Mouse (Mus musculus) E14TG2a.4 (cell line): ENCODE results near the gene Snapc5.

Source experiments
- H3K27me3 ChIP-seq: 2 replicates; pipeline ENCODE4 v1.6.1; 2014; ENCODE audit warnings: low read length, control low read depth; ENCODE audit not compliant: insufficient read depth
- H3K36me3 ChIP-seq: 2 replicates; pipeline ENCODE4 v1.6.1; 2014; ENCODE audit warnings: low read length, control low read depth; ENCODE audit not compliant: insufficient read depth
- H3K4me1 ChIP-seq: replicated peaks from 2 replicates; pipeline ENCODE4 v1.6.1; 2014; ENCODE audit warnings: low read depth, low read length, control low read depth
- H3K4me3 ChIP-seq: replicated peaks from 2 replicates; pipeline ENCODE4 v1.5.1; 2014; ENCODE audit warnings: mild to moderate bottlenecking, low read length
- H3K9me3 ChIP-seq: 2 replicates; pipeline ENCODE4 v1.6.1; 2014; ENCODE audit warnings: low read length, control low read depth
- CTCF ChIP-seq: conservative IDR thresholded peaks from 2 replicates; pipeline ENCODE4 v1.5.1; 2014; ENCODE audit warnings: low read length
- NANOG ChIP-seq: IDR thresholded peaks from 2 replicates; pipeline ENCODE4 v1.6.1; 2014; ENCODE audit warnings: borderline replicate concordance, low read length, mixed read lengths
- POU5F1 ChIP-seq: IDR thresholded peaks from 2 replicates; pipeline ENCODE4 v1.6.1; 2014; ENCODE audit warnings: low read length, borderline replicate concordance

Snapc5 gene

GRCm38 (mm10) chr9:64207509-64208084, 28.5 kb downstream of the Snapc5 start:
- Histone ChIP-seq H3K4me1 (peaks cover 38% of the 10 kb centered on the region), H3K27me3 (no peaks in the 10 kb centered on the region), H3K36me3 (peaks cover 97% of the 10 kb centered on the region), H3K9me3 (no peaks in the 10 kb centered on the region), H3K4me3 (no peak overlapping the region)
- TF ChIP-seq POU5F1 (no peak), NANOG (no peak), CTCF (no peak)

- peaks cover 76% of the 10 kb centered on the region for H3K36me3 ChIP-seq
These were observed 35.4 kb downstream of the Snapc5 start for GRCm38 (mm10) chr9:64214452-64214851.

GRCm38 (mm10) chr9:64216090-64216489, 37.0 kb downstream of the Snapc5 start:
- H3K4me3 ChIP-seq = no peak overlapping the region
- TF ChIP-seq CTCF (no peak), NANOG (no peak), POU5F1 (no peak)
- H3K36me3 ChIP-seq = peaks cover 60% of the 10 kb centered on the region
- no peaks in the 10 kb centered on the region for H3K9me3 ChIP-seq
- no peaks in the 10 kb centered on the region for H3K27me3 ChIP-seq
- peaks cover 77% of the 10 kb centered on the region for H3K4me1 ChIP-seq

More at GRCm38 (mm10) chr9:64214452-64214851, 35.4 kb downstream of the Snapc5 start:
- Histone ChIP-seq H3K4me1 (peaks cover 61% of the 10 kb centered on the region), H3K9me3 (no peaks in the 10 kb centered on the region), H3K4me3 (peak overlapping the region; percentile 32; the same call in 1 of the 2 replicates), H3K27me3 (no peaks in the 10 kb centered on the region)
- TF ChIP-seq NANOG (no peak), CTCF (no peak), POU5F1 (no peak)

- TF ChIP-seq CTCF = no peak
- TF ChIP-seq POU5F1 = no peak
- TF ChIP-seq NANOG = no peak
- Histone ChIP-seq H3K9me3 (no peaks in the 10 kb centered on the region), H3K27me3 (no peaks in the 10 kb centered on the region), H3K4me1 (peaks cover 83% of the 10 kb centered on the region), H3K36me3 (peaks cover 55% of the 10 kb centered on the region), H3K4me3 (no peak overlapping the region)
These were observed 37.6 kb downstream of the Snapc5 start for GRCm38 (mm10) chr9:64216641-64217040.

GRCm38 (mm10) chr9:64217887-64218286, 38.8 kb downstream of the Snapc5 start:
- Histone ChIP-seq H3K27me3 (no peaks in the 10 kb centered on the region), H3K4me1 (peaks cover 91% of the 10 kb centered on the region), H3K4me3 (no peak overlapping the region), H3K9me3 (no peaks in the 10 kb centered on the region), H3K36me3 (peaks cover 54% of the 10 kb centered on the region)
- TF ChIP-seq POU5F1 (no peak), NANOG (no peak), CTCF (no peak)

- Histone ChIP-seq H3K4me1 (peaks cover 96% of the 10 kb centered on the region), H3K27me3 (no peaks in the 10 kb centered on the region), H3K9me3 (no peaks in the 10 kb centered on the region), H3K36me3 (peaks cover 50% of the 10 kb centered on the region), H3K4me3 (no peak overlapping the region; the same call in 1 of the 2 replicates)
- TF ChIP-seq CTCF (no peak), POU5F1 (no peak), NANOG (no peak)
These were observed 40.2 kb downstream of the Snapc5 start for GRCm38 (mm10) chr9:64219305-64219704.

- H3K4me3 ChIP-seq = peak overlapping the region; percentile 43
- TF ChIP-seq CTCF = no peak
- TF ChIP-seq NANOG = no peak
- no peak for TF ChIP-seq POU5F1
These were observed 40.8 kb downstream of the Snapc5 start for GRCm38 (mm10) chr9:64219772-64220420.

GRCm38 (mm10) chr9:64220603-64221002, 41.5 kb downstream of the Snapc5 start:
- TF ChIP-seq NANOG = no peak
- no peak for TF ChIP-seq POU5F1
- TF ChIP-seq CTCF = no peak

More at GRCm38 (mm10) chr9:64219772-64220420, 40.8 kb downstream of the Snapc5 start:
- Histone ChIP-seq H3K4me1 (peaks cover 96% of the 10 kb centered on the region), H3K27me3 (no peaks in the 10 kb centered on the region), H3K9me3 (no peaks in the 10 kb centered on the region), H3K36me3 (peaks cover 50% of the 10 kb centered on the region)

GRCm38 (mm10) chr9:64221480-64221879, 42.4 kb downstream of the Snapc5 start:
- Histone ChIP-seq H3K27me3 (no peaks in the 10 kb centered on the region), H3K4me1 (peaks cover 98% of the 10 kb centered on the region), H3K4me3 (no peak overlapping the region), H3K9me3 (no peaks in the 10 kb centered on the region), H3K36me3 (peaks cover 60% of the 10 kb centered on the region)
- TF ChIP-seq NANOG (no peak), CTCF (no peak)

More at GRCm38 (mm10) chr9:64220603-64221002, 41.5 kb downstream of the Snapc5 start:
- Histone ChIP-seq H3K27me3 (no peaks in the 10 kb centered on the region), H3K9me3 (no peaks in the 10 kb centered on the region), H3K4me3 (peak overlapping the region; percentile 43; the same call in 1 of the 2 replicates), H3K4me1 (peaks cover 98% of the 10 kb centered on the region), H3K36me3 (peaks cover 57% of the 10 kb centered on the region)
